Mouse (Mus musculus): ENCODE measurements around the gene Atox1. TPM values are rescaled to one million over a fixed set of nuclear protein-coding genes. Genes with fewer than 3 reads are reported as not detected.

Atox1 gene
- polyA plus RNA-seq, 1 experiment: 485 TPM

DNA sequence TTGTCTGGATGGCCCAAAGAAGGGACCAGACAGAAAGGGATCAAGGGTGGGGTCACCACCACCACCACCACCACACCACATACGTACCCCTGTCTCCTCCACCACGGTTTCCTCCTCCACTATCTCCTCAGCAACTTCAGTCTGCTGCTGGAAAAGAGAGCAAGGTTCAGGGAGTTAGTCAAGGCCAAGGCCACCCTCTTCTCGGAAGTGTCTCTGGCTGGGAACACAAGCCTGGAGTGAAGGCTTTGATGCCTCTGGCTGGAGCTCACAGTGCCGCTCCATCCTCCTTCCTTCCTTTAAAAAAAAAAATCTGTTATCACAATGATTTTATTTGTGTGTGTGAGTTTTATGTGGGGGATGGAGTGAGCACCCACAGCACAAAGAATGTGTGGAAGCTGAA, 53.9 kb downstream of the Atox1 start:
- no peak overlapping the region for H3K4me3 ChIP-seq (ENCODE audit: low read depth, low read length)
- H3K36me3 ChIP-seq (ENCODE audit: control insufficient read depth, insufficient read depth, low read length): no peaks in the 10 kb centered on the region
- WGBS: 82% methylated on average over 4 of the region's 4 CpGs
- H3K4me1 ChIP-seq (ENCODE audit: control insufficient read depth, insufficient read depth, insufficient read length, low read length): no peaks in the 10 kb centered on the region; the same call in 1 of the 2 replicates
- H3K27ac ChIP-seq (ENCODE audit: insufficient read depth, low read depth, low read length): no peak overlapping the region
- no peaks in the 10 kb centered on the region for H3K27me3 ChIP-seq (ENCODE audit: control insufficient read depth, insufficient read depth, low read length)
- TF ChIP-seq POLR2A (IDR thresholded peaks at IDR 0.05; ENCODE audit: low read depth, low read length) (no peak), CTCF (IDR thresholded peaks at IDR 0.05; ENCODE audit: extremely low read depth, insufficient read length, insufficient replicate concordance, low read depth, low read length) (no peak)

DNA sequence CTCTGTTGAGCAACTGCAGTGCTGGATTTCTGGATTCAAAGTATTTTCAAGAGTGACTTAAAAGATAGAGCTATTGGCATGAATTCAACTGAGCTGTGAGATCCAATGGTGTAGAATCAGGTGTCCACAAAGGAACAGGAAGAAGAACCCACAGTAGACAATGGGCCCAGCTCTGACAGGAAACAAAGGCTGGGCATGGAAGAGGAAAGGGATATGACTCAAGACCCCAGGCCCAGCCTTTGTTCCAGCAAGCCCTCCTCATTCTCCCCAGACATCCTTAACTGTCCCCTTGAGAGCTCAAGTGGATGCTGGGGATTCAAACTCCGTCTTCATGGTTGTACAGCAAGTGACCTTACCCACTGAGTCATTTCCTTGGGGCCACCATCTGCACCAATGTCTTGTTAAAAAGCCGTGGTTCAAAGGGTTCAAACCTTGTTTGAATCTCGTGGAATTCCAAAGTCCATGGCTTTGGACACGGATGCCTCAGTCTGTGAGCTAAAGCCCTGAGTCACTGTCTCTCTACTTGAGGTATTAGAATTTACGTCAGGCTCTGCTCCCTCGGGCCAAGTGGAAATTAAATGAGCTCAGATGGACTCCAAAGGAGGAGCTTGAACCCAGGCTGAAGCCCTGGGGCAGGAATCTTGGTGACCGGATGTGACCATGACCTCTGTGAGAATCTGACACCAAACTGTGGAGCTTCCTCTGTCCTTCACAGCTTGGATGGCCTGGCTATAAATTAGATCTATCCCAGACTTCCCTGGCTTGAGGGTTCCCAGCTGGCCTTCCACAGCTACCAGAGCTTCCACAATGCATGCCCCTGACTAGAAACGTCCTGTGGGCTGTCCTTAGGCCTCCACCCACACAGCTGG, 55.2 kb downstream of the Atox1 start:
- TF ChIP-seq CTCF (IDR thresholded peaks at IDR 0.05; ENCODE audit: extremely low read depth, insufficient read length, insufficient replicate concordance, low read depth, low read length) (no peak), POLR2A (IDR thresholded peaks at IDR 0.05; ENCODE audit: low read depth, low read length) (no peak)
- Histone ChIP-seq H3K4me3 (ENCODE audit: low read depth, low read length) (no peak overlapping the region), H3K36me3 (ENCODE audit: control insufficient read depth, insufficient read depth, low read length) (no peaks in the 10 kb centered on the region), H3K4me1 (ENCODE audit: control insufficient read depth, insufficient read depth, insufficient read length, low read length) (no peaks in the 10 kb centered on the region; the same call in 1 of the 2 replicates), H3K27ac (ENCODE audit: insufficient read depth, low read depth, low read length) (peak overlapping the region; percentile 44; the same call in 1 of the 2 replicates), H3K27me3 (ENCODE audit: control insufficient read depth, insufficient read depth, low read length) (no peaks in the 10 kb centered on the region)
- WGBS: 51% methylated on average over 8 of the region's 8 CpGs

DNA sequence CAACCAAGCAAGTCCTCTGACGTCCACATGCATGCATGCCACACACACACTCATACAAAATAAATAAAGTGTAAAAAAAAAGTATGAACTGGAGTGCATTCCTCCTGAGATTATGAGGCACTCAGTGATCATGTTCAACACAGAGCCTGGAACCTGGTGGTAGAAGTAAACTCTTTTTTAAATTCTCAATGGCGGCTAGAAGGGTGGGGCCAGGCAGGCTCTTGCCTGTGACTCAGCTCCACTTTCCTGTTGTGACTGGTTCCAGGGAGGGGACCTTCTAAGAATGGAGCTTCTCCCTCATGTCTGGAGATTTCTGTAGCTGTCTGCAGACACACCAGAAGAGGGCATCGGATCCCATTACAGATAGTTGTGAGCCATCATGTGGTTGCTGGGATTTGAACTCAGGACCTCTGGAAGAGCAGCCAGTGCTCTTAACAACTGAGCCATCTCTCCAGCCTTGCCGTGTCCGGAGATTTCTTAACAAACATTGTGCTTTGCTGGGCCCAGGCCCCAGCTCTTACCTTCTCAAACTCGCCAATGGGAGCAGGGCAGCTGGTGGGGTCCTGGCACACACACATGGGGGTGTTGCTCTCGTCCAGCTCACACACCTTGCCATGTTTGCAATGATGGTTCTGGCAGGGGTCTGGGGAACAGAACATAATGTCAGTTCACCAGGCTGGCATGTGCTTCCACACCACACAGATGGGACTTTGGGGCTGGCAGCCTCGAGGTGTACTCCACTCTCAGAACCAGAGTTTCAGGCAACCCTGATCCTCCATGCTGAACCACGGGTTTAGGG, 56.2 kb downstream of the Atox1 start:
- H3K27me3 ChIP-seq (ENCODE audit: control insufficient read depth, insufficient read depth, low read length): no peaks in the 10 kb centered on the region
- no peak overlapping the region for H3K4me3 ChIP-seq (ENCODE audit: low read depth, low read length)
- no peaks in the 10 kb centered on the region for H3K36me3 ChIP-seq (ENCODE audit: control insufficient read depth, insufficient read depth, low read length)
- no peaks in the 10 kb centered on the region; the same call in 1 of the 2 replicates for H3K4me1 ChIP-seq (ENCODE audit: control insufficient read depth, insufficient read depth, insufficient read length, low read length)
- 75% methylated on average over 9 of the region's 9 CpGs for WGBS
- TF ChIP-seq POLR2A (IDR thresholded peaks at IDR 0.05; ENCODE audit: low read depth, low read length) (no peak), CTCF (IDR thresholded peaks at IDR 0.05; ENCODE audit: extremely low read depth, insufficient read length, insufficient replicate concordance, low read depth, low read length) (no peak)
- H3K27ac ChIP-seq (ENCODE audit: insufficient read depth, low read depth, low read length): no peak overlapping the region

DNA sequence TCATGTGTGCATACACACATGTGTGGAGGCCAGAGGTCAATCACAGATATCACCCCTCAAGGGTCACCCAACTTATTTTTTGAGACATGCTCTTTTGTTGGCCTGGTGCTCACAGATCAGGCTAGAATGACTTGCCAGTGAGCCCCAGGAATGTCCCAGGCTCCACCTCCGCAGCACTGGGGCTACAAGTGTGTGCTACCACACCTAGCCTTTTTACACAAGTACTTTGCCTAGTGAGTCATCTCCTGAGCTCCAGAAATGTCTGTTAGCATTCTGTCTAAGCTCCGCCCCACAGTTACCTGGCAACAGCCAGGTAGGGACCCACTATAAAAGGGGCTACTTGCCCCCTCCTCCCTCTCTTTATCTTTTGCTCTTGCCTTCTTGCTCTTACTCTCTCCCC, 60.2 kb downstream of the Atox1 start:
- Histone ChIP-seq H3K27me3 (ENCODE audit: control insufficient read depth, insufficient read depth, low read length) (no peaks in the 10 kb centered on the region), H3K27ac (ENCODE audit: insufficient read depth, low read depth, low read length) (no peak overlapping the region), H3K36me3 (ENCODE audit: control insufficient read depth, insufficient read depth, low read length) (no peaks in the 10 kb centered on the region), H3K4me1 (ENCODE audit: control insufficient read depth, insufficient read depth, insufficient read length, low read length) (no peaks in the 10 kb centered on the region; the same call in none of the 2 replicates), H3K4me3 (ENCODE audit: low read depth, low read length) (no peak overlapping the region)
- TF ChIP-seq CTCF (IDR thresholded peaks at IDR 0.05; ENCODE audit: extremely low read depth, insufficient read length, insufficient replicate concordance, low read depth, low read length) (no peak), POLR2A (IDR thresholded peaks at IDR 0.05; ENCODE audit: low read depth, low read length) (no peak)
- 50% methylated on average over 2 of the region's 2 CpGs for WGBS

DNA sequence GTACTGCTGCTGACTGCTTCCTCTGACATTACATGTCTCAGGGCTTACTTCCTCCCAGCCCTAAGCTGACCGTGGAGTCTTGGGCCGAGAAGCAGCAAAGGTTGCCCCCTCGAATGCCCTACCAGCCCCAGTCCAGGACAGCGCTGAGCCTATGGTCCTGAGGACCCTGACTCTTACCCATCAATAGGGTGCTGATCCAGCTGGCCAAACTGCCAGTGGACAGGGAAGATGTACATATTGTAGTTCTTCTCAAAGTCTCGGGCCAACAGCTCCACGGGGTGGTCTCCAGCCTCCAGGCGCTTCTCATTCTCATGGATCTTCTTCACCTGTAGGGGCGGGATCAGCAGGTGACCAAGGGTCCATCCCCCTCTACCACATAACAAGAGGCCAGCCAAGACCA, 62.7 kb downstream of the Atox1 start:
- H3K27me3 ChIP-seq (ENCODE audit: control insufficient read depth, insufficient read depth, low read length): no peaks in the 10 kb centered on the region
- no peaks in the 10 kb centered on the region; the same call in 1 of the 2 replicates for H3K4me1 ChIP-seq (ENCODE audit: control insufficient read depth, insufficient read depth, insufficient read length, low read length)
- H3K36me3 ChIP-seq (ENCODE audit: control insufficient read depth, insufficient read depth, low read length): no peaks in the 10 kb centered on the region
- TF ChIP-seq POLR2A (IDR thresholded peaks at IDR 0.05; ENCODE audit: low read depth, low read length) (no peak), CTCF (IDR thresholded peaks at IDR 0.05; ENCODE audit: extremely low read depth, insufficient read length, insufficient replicate concordance, low read depth, low read length) (no peak)
- WGBS: 84% methylated on average over 8 of the region's 8 CpGs
- H3K27ac ChIP-seq (ENCODE audit: insufficient read depth, low read depth, low read length): no peak overlapping the region
- H3K4me3 ChIP-seq (ENCODE audit: low read depth, low read length): no peak overlapping the region

DNA sequence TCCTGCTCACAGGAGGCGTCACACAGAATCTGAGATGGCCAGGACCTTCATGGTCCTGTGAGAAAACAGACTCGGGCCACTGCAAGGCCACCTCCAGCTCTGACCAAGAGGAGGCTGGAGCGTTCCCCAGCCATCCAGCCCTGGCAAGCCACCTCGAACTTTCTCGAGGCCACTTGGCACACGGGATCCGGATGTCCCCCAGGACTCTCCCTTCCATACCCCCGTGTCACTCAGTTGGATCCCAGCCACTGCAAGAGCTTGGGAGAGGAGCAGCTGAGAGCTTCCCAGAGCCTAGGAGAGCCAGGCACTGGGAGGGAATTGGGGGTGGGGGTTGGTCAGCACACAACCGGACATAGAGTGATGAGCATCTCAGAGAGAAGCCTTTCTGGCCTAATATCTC, 63.6 kb downstream of the Atox1 start:
- Histone ChIP-seq H3K36me3 (ENCODE audit: control insufficient read depth, insufficient read depth, low read length) (no peaks in the 10 kb centered on the region), H3K27me3 (ENCODE audit: control insufficient read depth, insufficient read depth, low read length) (no peaks in the 10 kb centered on the region), H3K4me1 (ENCODE audit: control insufficient read depth, insufficient read depth, insufficient read length, low read length) (no peaks in the 10 kb centered on the region; the same call in 1 of the 2 replicates), H3K27ac (ENCODE audit: insufficient read depth, low read depth, low read length) (no peak overlapping the region), H3K4me3 (ENCODE audit: low read depth, low read length) (no peak overlapping the region)
- 75% methylated on average over 9 of the region's 9 CpGs for WGBS
- no peak for TF ChIP-seq CTCF (IDR thresholded peaks at IDR 0.05; ENCODE audit: extremely low read depth, insufficient read length, insufficient replicate concordance, low read depth, low read length)
- TF ChIP-seq POLR2A (IDR thresholded peaks at IDR 0.05; ENCODE audit: low read depth, low read length): no peak

DNA sequence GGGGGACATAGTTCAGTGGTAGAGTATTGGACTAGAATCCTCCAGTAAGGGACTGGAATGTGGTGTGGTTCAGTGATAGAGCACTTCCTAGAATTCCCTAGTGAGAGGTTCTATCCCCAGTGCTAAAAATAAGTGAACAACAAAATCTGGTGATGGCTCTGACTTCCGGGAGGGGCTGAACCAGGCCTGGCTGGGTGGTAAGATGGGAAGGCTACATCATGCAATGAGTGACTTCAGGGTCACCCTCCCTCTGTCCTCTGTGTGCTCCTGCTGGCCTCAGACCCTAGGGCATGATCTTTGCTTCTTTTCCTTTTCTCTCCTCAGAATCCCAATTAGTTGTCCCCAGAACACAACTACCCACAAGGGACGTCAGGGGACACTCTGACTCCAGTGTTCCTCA, 64.0 kb downstream of the Atox1 start:
- 82% methylated on average over 2 of the region's 2 CpGs for WGBS
- H3K4me3 ChIP-seq (ENCODE audit: low read depth, low read length): no peak overlapping the region
- H3K4me1 ChIP-seq (ENCODE audit: control insufficient read depth, insufficient read depth, insufficient read length, low read length): no peaks in the 10 kb centered on the region; the same call in 1 of the 2 replicates
- H3K36me3 ChIP-seq (ENCODE audit: control insufficient read depth, insufficient read depth, low read length): no peaks in the 10 kb centered on the region
- no peaks in the 10 kb centered on the region for H3K27me3 ChIP-seq (ENCODE audit: control insufficient read depth, insufficient read depth, low read length)
- TF ChIP-seq CTCF (IDR thresholded peaks at IDR 0.05; ENCODE audit: extremely low read depth, insufficient read length, insufficient replicate concordance, low read depth, low read length) (no peak), POLR2A (IDR thresholded peaks at IDR 0.05; ENCODE audit: low read depth, low read length) (no peak)
- no peak overlapping the region for H3K27ac ChIP-seq (ENCODE audit: insufficient read depth, low read depth, low read length)

Other genes starting within 250 kb of the Atox1 start
- 0.03 TPM in 1 of 2 replicates, not detected in the other for gene Fat2, start 124.7 kb downstream of the Atox1 start, polyA plus RNA-seq (2012; rRNA removed)
- gene Sparc, start 38.1 kb downstream of the Atox1 start, polyA plus RNA-seq (2012; rRNA removed): 278 and 350 TPM in 2 replicates
- gene G3bp1, start 8.4 kb upstream of the Atox1 start, polyA plus RNA-seq (2012; rRNA removed): 5.9 and 10.4 TPM in 2 replicates
- not detected in 2 replicates for gene Glra1, start 147.0 kb upstream of the Atox1 start, polyA plus RNA-seq (2012; rRNA removed)